Mouse (Mus musculus): ENCODE results near the gene Mta2.

- TF ChIP-seq CTCF (IDR thresholded peaks at IDR 0.05; ENCODE audit: low read depth, low read length): no peak
- no peak for TF ChIP-seq POLR2A (IDR thresholded peaks at IDR 0.05; ENCODE audit: borderline replicate concordance, low read depth, low read length)
These were observed 24.5 kb downstream of the Mta2 start for GRCm38 (mm10) chr19:8966198-8966589.
